Mouse (Mus musculus): ENCODE measurements around the gene Cstad.

Gene Cstad

GRCm38 (mm10) chr2:30629038-30629761, 34.4 kb downstream of the Cstad start:
- DNase-seq (ENCODE audit: low read depth) = no peak

DNA sequence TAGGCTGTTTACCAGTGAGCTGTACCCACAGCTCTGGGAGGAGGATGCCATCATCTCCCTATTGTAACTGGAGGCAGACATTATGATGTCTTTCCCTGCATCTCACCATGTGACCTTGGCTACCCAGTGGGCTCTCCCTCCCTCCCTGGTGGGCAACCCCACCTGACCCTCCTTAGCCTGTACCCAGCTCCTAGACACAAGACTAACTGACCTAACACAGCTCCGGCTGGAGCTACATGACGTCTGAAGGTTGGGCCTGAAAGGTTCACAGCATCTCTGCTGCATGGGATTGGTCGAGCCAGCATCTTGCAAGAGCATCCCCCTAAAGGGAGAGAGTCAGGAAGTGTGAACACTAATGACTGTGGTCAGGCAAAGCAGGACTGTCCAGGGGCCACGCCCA, 35.0 kb downstream of the Cstad start:
- DNase-seq (ENCODE audit: low read depth) = no peak

DNA sequence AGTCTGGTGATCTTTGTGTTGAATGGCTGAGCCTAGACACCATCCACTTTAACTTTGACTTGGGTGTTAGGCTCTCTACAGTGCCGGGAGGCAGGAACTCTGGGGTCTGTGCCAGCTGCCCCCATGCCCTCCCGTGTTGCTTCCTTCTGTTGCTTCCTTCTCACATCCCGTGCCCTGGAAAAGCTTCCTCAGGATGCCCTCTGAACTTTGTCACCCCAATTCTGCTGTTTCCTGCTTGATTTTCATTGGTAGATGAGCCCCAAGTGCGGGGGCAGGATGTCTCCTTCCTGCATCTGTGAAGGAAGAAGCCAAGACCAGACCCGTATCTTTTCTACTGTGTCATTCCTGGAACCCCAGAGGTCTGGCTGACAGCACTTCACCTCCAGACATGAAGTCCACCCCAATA, 41.4 kb downstream of the Cstad start:
- peak; percentile 65 for DNase-seq (ENCODE audit: low read depth)

- no peak for DNase-seq (ENCODE audit: low read depth)
Measured at GRCm38 (mm10) chr2:30637991-30638390, 43.2 kb downstream of the Cstad start.

- no peak for DNase-seq (ENCODE audit: low read depth)
Measured at GRCm38 (mm10) chr2:30640021-30640481, 45.2 kb downstream of the Cstad start.

DNA sequence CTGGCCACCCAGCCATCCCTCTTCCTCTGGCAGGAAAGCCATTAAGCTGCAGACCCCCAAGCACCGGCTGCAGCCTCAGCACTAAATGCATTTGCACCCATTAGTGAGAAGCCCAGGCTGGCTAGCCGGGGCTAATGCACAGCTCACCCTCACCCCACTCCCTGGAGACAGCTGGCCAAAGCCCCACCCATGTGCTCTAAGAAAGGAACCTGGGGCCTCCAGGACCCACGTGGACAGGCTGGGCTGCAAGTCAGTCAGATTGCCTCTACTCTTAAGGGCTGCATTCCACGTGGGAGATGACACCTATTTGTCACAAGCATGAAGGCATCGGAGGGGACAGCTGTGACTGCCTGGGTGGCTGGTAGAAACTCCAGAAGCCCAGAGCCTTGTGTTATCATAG, 48.0 kb downstream of the Cstad start:
- no peak for DNase-seq (ENCODE audit: low read depth)

GRCm38 (mm10) chr2:30643422-30643821, 48.6 kb downstream of the Cstad start:
- no peak for DNase-seq (ENCODE audit: low read depth)

- DNase-seq (ENCODE audit: low read depth) = no peak
Measured at GRCm38 (mm10) chr2:30646833-30647232, 52.0 kb downstream of the Cstad start.

DNA sequence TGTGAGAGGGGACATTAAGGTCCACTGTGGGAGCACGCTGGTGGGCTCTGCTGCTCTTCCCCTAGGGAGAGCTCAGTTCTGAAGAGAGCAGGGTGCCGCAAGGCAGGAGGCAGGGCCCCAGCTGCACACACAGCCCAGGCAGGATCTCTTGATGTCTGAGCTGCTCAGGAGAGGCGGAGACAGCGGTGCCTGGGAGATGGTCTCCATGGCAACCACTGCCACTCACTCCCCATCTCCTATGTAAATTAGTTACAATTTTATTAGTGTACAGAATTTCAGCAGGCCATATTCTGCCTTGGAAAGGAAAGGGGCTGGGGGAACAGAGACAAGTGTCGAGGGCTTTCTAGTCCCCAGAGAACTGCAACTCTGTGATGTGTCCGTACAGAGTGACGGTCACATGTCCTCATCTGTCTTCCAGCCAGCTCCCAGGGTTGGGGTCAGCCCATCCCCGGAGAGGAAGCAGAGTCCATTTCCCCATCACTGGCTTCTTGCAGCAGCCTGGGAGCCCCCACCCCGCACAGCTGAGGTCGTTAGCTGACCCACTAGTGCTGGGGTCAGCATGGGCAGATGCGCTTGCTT, 52.6 kb downstream of the Cstad start:
- peak; percentile 68 for DNase-seq (ENCODE audit: low read depth)

DNA sequence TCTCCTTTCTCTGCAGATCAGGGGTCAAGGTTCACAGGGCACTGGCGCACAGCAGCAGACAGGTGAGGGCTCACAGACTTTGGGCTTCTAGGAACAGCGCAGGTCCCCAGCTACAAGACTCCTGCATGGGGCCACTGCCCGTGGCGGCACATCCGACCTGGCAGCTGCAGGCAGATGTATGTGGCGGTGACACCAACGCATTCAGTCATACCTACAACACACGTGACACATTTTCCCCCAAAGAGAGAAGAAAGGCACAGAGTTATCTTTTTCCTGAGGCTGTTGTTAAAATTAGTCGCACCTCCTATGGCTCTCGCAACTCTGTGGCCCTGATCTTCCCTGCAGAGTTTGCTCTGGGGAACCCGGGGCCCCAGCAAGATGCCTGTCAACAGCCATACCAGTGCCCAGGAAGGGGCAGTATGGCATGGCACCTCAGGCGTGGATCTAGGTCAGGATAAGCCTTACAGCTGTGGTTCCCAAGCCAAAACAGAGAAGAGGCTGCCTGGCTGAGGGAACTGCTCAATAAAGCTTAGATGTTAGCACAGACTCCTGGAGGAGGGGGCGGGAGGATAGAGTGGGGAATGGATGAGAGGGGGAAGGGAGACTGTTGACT, 53.1 kb downstream of the Cstad start:
- DNase-seq (ENCODE audit: low read depth) = peak; percentile 45

GRCm38 (mm10) chr2:30650249-30650648, 55.4 kb downstream of the Cstad start:
- no peak for DNase-seq (ENCODE audit: low read depth)

DNA sequence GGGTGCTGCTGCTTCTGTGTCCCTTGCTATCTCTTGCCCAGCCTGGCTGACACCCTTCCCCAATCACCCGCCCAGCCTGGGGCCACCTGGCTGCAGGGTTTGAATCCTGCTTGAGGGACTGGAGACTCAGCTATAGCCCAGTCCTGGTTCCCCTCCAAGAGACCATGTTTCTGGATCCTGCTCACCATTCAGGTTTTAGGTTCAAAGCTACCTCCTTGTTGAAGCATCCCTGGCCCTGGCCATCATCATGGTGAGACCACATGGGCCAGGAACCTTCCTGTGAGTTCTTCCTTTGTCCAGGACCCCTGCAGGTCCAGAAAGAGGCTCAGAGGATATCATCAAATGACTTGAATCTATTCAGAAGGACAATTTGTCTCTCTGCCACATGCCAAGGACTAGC, 57.0 kb downstream of the Cstad start:
- DNase-seq (ENCODE audit: low read depth) = no peak

DNA sequence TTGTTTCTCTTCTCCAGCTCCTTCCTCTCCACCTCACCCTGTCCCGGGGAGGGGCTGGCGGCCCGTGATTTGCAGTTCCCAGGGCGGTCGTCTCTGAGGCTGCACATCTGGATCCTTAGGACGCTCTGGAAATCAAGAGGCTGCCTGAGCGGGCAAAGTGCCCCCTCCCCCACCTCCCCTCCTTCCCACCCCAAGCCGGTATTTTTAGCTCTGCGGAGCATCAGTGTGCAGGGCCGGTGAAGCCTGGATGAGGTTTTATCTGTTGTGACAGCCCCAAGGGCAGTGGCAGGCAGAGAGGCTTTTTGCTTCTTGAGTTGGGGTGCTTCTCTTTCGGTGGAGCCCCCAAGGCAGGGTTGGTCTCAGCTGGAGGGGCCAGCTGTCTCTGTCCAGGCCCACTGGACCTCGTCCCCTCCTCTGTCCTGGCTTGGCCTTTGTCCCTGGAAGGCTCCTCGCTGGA, 57.8 kb downstream of the Cstad start:
- no peak for DNase-seq (ENCODE audit: low read depth)

DNA sequence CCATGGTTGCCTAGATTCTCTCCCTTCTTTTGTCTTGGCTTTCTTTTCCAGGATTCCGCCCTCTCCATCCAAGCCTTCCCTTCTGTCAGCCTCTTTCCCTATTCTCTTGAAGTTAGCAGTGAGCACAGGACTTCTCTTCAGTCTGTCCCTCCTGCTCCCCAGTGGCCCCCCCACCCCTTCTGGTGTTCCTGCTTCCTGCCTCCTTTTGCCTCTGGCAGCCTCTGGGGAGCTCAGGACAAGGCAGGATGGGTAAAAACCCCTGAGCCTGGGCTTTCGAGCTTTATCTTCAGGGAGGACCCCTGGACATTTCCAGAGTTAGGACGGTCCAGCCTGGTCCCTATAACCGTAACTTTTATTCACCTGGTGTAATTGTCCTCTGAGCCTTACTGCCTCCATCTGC, 58.2 kb downstream of the Cstad start:
- no peak for DNase-seq (ENCODE audit: low read depth)

- no peak for DNase-seq (ENCODE audit: low read depth)
Measured at GRCm38 (mm10) chr2:30654158-30654557, 59.3 kb downstream of the Cstad start.

- DNase-seq (ENCODE audit: low read depth) = no peak
Measured at GRCm38 (mm10) chr2:30654582-30654981, 59.7 kb downstream of the Cstad start.

DNA sequence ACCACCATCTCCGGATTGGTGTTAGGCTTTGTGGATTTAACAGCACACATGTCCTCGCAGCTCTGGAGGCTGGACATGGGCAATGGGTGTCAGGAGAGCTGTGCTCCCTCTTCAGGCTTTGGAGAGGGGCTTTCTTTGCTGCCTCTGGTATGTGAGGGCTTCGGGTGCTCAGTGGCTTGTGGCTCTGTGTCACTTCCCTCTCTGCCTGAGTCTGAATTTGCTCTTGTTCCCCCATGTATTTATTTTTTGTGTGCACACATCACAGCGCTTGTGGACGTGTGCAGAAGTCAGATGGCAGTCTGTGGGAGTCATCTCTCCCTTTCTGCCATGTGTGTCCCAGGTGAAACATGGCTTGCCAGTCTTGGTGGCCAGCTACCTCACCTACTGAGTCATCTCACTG, 60.9 kb downstream of the Cstad start:
- no peak for DNase-seq (ENCODE audit: low read depth)

GRCm38 (mm10) chr2:30656711-30657555, 62.1 kb downstream of the Cstad start:
- DNase-seq (ENCODE audit: low read depth) = peak; percentile 37

DNA sequence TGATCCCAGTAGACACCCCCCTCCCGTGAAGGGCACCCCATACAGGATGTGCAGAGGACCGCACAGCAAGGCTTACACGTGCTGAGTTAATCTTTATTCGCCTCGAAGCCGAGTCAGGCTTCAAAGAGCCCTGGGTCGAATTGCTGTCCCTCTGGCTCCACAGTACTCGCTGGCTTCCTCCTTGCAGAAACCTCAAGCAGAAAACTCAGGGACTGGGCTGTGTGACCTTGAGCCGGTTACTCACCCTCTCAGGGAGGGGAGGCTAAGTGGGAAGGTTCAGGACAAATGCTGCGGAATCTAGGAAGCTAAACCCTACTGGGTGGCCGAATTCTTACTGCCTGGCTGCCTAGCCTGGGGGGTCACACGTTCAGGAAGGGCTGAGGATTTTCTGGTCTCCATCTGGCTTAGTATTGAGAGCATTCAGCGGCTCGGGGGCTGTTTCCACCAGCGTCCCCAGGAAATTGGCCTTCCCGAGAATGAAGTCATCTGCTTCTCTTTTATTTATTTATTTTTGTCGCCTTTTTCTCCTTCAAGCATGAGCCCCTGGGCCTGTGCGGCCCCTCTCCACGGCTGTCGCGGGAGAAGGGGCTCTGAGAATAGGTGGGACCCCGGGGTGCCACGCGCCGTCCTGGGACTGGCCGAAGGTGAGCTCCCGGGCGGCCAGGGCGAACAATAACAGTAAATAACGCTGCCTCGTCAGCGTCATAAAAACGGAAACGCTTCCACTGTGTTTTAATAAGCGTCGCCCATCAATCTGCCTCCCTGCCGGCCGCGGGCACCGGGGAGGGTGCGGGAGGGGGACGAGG, 63.0 kb downstream of the Cstad start:
- peak; percentile 67 for DNase-seq (ENCODE audit: low read depth)

DNA sequence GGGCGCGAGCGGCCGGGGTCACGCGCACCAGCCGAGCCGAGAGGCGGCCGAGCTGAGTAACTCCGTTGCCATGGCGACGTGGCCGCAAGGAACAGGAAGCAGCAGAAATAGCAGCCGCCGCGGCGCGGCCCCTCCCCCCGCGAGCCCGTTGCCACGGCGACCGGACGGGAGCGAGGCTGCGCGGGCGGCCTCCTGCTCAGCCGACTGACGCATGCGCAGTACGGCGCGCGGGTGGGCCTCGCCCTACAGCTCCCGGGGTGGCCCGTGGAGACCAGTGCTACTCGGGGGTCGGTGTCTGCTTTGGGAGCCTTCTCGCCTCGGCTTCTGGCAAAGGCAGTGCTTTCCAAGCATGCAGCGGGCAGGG, 63.6 kb downstream of the Cstad start:
- peak; percentile 99 for DNase-seq (ENCODE audit: low read depth)

Data from induced T-regulatory cell, adult 2 months (primary cell).